Mouse (Mus musculus) limb, embryonic 11.5 days (tissue): ENCODE measurements around the gene Pdcd7. TPM values are rescaled to one million over a fixed set of nuclear protein-coding genes. Genes with fewer than 3 reads are reported as not detected.

Source experiments
- ATAC-seq: fragments of 200-750 bp; cut with Nextera tagmentation; 2 replicates; pipeline ENCODE4 v1.8.0; 2017; ENCODE audit warnings: low read depth; ENCODE audit not compliant: insufficient number of reproducible peaks, low FRiP score, low TSS enrichment
- DNase-seq: peaks from one replicate; pipeline ENCODE4 v3.0.0-alpha.2; 2015; ENCODE audit warnings: low spot score
- H3K27ac ChIP-seq: fragments of 300-500 bp; sonication (generic); replicated peaks from 2 replicates; pipeline ENCODE4 v1.5.1; 2014; ENCODE audit warnings: low read depth, mild to moderate bottlenecking, low read length
- H3K27me3 ChIP-seq: fragments of 300-500 bp; sonication (generic); 2 replicates; pipeline ENCODE4 v1.6.1; 2014; ENCODE audit warnings: mild to moderate bottlenecking, low read length, mixed read lengths; ENCODE audit not compliant: control insufficient read depth, insufficient read depth
- H3K36me3 ChIP-seq: fragments of 300-500 bp; sonication (generic); 2 replicates; pipeline ENCODE4 v1.6.1; 2014; ENCODE audit warnings: mild to moderate bottlenecking, low read length, moderate library complexity, mixed read lengths; ENCODE audit not compliant: control insufficient read depth, insufficient read depth
- H3K4me1 ChIP-seq: fragments of 300-500 bp; sonication (generic); 2 replicates; pipeline ENCODE4 v1.6.1; 2014; ENCODE audit warnings: low read length, mixed read lengths; ENCODE audit not compliant: control insufficient read depth, insufficient read depth
- H3K4me2 ChIP-seq: fragments of 300-500 bp; sonication (generic); 2 replicates; pipeline ENCODE4 v1.6.1; 2014; ENCODE audit warnings: low read depth, mild to moderate bottlenecking, moderate library complexity; ENCODE audit not compliant: severe bottlenecking
- H3K4me3 ChIP-seq: fragments of 300-500 bp; sonication (generic); 2 replicates; pipeline ENCODE4 v1.5.1; 2014; ENCODE audit warnings: low read depth, low read length
- H3K9ac ChIP-seq: fragments of 300-500 bp; sonication (generic); 2 replicates; pipeline ENCODE4 v1.6.1; 2014; ENCODE audit warnings: mild to moderate bottlenecking, low read length
- H3K9me3 ChIP-seq: fragments of 300-500 bp; sonication (generic); 2 replicates; pipeline ENCODE4 v1.6.1; 2016; ENCODE audit warnings: low read length; ENCODE audit not compliant: control insufficient read depth
- WGBS: fragments of 180-500 bp; shearing (Covaris S2); extraction: QIAGEN DNeasy Blood & Tissue Kit; methylation state at CpG from one replicate; pipeline ENCODE4 v1.1.7; 2014; 5-methylcytosine and 5-hydroxymethylcytosine counted together
- polyA plus RNA-seq: library from polyadenylated mRNA; unstranded; fragments of >200 nt; fragmentation: Nextera tagmentation; extraction: Ambion mirVana; gene quantifications from 2 replicates; pipeline ENCODE4 v1.2.1, GENCODE M21; 2014

Pdcd7 gene
- polyA plus RNA-seq, 1 experiment from 2014 or later: 16.8 TPM

GRCm38 (mm10) chr9:65394360-65394759, 48.5 kb downstream of the Pdcd7 start:
- no peak for DNase-seq
- no peak overlapping the region for H3K4me3 ChIP-seq
- H3K4me1 ChIP-seq: no peaks in the 10 kb centered on the region
- no peaks in the 10 kb centered on the region for H3K36me3 ChIP-seq
- ATAC-seq: no peak
- H3K27me3 ChIP-seq: peaks cover 30% of the 10 kb centered on the region
- H3K9me3 ChIP-seq: peaks cover 4% of the 10 kb centered on the region
- no peak overlapping the region for H3K4me2 ChIP-seq
- H3K9ac ChIP-seq: no peak overlapping the region
- H3K27ac ChIP-seq: no peak overlapping the region
- 73% methylated on average over 2 of the region's 2 CpGs for WGBS

- under 1% methylated on average over 24 of the region's 24 CpGs for WGBS
- peak; percentile 68; the same call in 1 of the 2 replicates for ATAC-seq
- peak within 1 kb of the TSS; percentile 45 for H3K4me3 ChIP-seq
- H3K4me2 ChIP-seq: peak within 1 kb of the TSS; percentile 80
- H3K4me1 ChIP-seq: no peaks in the 10 kb centered on the region
- H3K9me3 ChIP-seq: no peaks in the 10 kb centered on the region
- no peaks in the 10 kb centered on the region for H3K36me3 ChIP-seq
- no peaks in the 10 kb centered on the region for H3K27me3 ChIP-seq
- DNase-seq: peak; percentile 88
- peak within 1 kb of the TSS; percentile 69 for H3K9ac ChIP-seq
- no peak within 1 kb of the TSS for H3K27ac ChIP-seq
Measured at GRCm38 (mm10) chr9:65398279-65398678, 52.4 kb downstream of the Pdcd7 start, which contains the start of gene Rasl12. Rasl12 (plus strand) TSS chr9:65398506.

GRCm38 (mm10) chr9:65399934-65400333, 54.0 kb downstream of the Pdcd7 start:
- no peak for ATAC-seq
- H3K27me3 ChIP-seq: no peaks in the 10 kb centered on the region
- no peaks in the 10 kb centered on the region for H3K36me3 ChIP-seq
- no peak for DNase-seq
- no peak overlapping the region for H3K4me3 ChIP-seq
- no peak overlapping the region for H3K9ac ChIP-seq
- H3K9me3 ChIP-seq: no peaks in the 10 kb centered on the region
- H3K4me2 ChIP-seq: no peak overlapping the region
- no peaks in the 10 kb centered on the region for H3K4me1 ChIP-seq
- H3K27ac ChIP-seq: no peak overlapping the region
- WGBS: 90% methylated on average over 6 of the region's 6 CpGs

GRCm38 (mm10) chr9:65404331-65405183, 58.7 kb downstream of the Pdcd7 start:
- Histone ChIP-seq H3K27me3 (no peaks in the 10 kb centered on the region), H3K4me1 (no peaks in the 10 kb centered on the region), H3K36me3 (no peaks in the 10 kb centered on the region), H3K4me3 (no peak overlapping the region), H3K4me2 (no peak overlapping the region), H3K9ac (no peak overlapping the region), H3K27ac (no peak overlapping the region), H3K9me3 (no peaks in the 10 kb centered on the region)
- ATAC-seq: no peak
- 75% methylated on average over 15 of the region's 15 CpGs for WGBS
- DNase-seq: no peak

- no peaks in the 10 kb centered on the region for H3K27me3 ChIP-seq
- 78% methylated on average over 2 of the region's 2 CpGs for WGBS
- DNase-seq: no peak
Measured at GRCm38 (mm10) chr9:65405184-65405449, 59.2 kb downstream of the Pdcd7 start.

GRCm38 (mm10) chr9:65407327-65407726, 61.4 kb downstream of the Pdcd7 start:
- Histone ChIP-seq H3K4me1 (no peaks in the 10 kb centered on the region), H3K27me3 (no peaks in the 10 kb centered on the region), H3K27ac (no peak overlapping the region), H3K4me2 (no peak overlapping the region), H3K9ac (no peak overlapping the region), H3K36me3 (no peaks in the 10 kb centered on the region), H3K9me3 (no peaks in the 10 kb centered on the region), H3K4me3 (no peak overlapping the region)
- no peak for DNase-seq
- 80% methylated on average over 5 of the region's 5 CpGs for WGBS
- no peak for ATAC-seq

More at GRCm38 (mm10) chr9:65405184-65405449, 59.2 kb downstream of the Pdcd7 start:
- no peaks in the 10 kb centered on the region for H3K36me3 ChIP-seq
- ATAC-seq: no peak
- H3K9ac ChIP-seq: no peak overlapping the region
- no peaks in the 10 kb centered on the region for H3K9me3 ChIP-seq
- no peaks in the 10 kb centered on the region for H3K4me1 ChIP-seq
- no peak overlapping the region for H3K27ac ChIP-seq
- no peak overlapping the region for H3K4me3 ChIP-seq
- no peak overlapping the region for H3K4me2 ChIP-seq

GRCm38 (mm10) chr9:65407861-65408260, 62.0 kb downstream of the Pdcd7 start:
- Histone ChIP-seq H3K27ac (no peak overlapping the region), H3K4me1 (no peaks in the 10 kb centered on the region), H3K36me3 (no peaks in the 10 kb centered on the region), H3K4me2 (no peak overlapping the region), H3K9me3 (no peaks in the 10 kb centered on the region), H3K9ac (no peak overlapping the region), H3K27me3 (no peaks in the 10 kb centered on the region), H3K4me3 (no peak overlapping the region)
- 80% methylated on average over 3 of the region's 3 CpGs for WGBS
- ATAC-seq (no peak), DNase-seq (no peak)

GRCm38 (mm10) chr9:65408871-65409295, 63.0 kb downstream of the Pdcd7 start:
- H3K27ac ChIP-seq: no peak overlapping the region
- no peaks in the 10 kb centered on the region for H3K4me1 ChIP-seq
- no peak for DNase-seq
- WGBS: 75% methylated on average over 5 of the region's 5 CpGs
- no peak overlapping the region for H3K4me3 ChIP-seq
- no peak overlapping the region for H3K4me2 ChIP-seq
- H3K9me3 ChIP-seq: no peaks in the 10 kb centered on the region
- no peak overlapping the region for H3K9ac ChIP-seq
- ATAC-seq: no peak
- no peaks in the 10 kb centered on the region for H3K27me3 ChIP-seq
- H3K36me3 ChIP-seq: no peaks in the 10 kb centered on the region
